In genomic region chr12:118457493-118458408, GRCm38 (mm10) we compare ENCODE assay signal across 8 mouse cellular contexts.
A peak's percentile ranks its signal among the peaks of the same experiment; 100 is the strongest.
DNase-seq lines count a peak whose midpoint lies in the region; ATAC-seq and TF ChIP-seq lines count a peak whose summit lies in the region.

No protein-coding gene starts in this region.

- H3K9ac ChIP-seq in CH12.LX (ENCODE audit: insufficient read depth, low read depth), result no peak overlapping the region
- H3K9ac ChIP-seq in lung, embryonic 14.5 days, result no peak overlapping the region

- dilution Hi-C loops in CH12.LX (cut with MboI; ENCODE audit: extremely low pct_ligation_motif_present, extremely low pct_unique_long_range_greater_than_20kb, low sequenced_read_pairs), result no loop called here

- in situ Hi-C loops in CH12.LX (cut with MboI; ENCODE audit: low pct_ligation_motif_present, low pct_unique_long_range_greater_than_20kb, low sequenced_read_pairs), result loop anchor here (5.0 kb wide), 1 partner anchor 465 kb away; no protein-coding TSS in a partner anchor

- no peak for TF ChIP-seq POLR2A in CH12.LX (IDR thresholded peaks at IDR 0.05; ENCODE audit: low read depth, low read length)

- no peak for DNase-seq in CH12.LX (ENCODE audit: extremely low read depth)
- DNase-seq in brain, adult 2 months (ENCODE audit: low read depth, low spot score), result peak; percentile 69
- DNase-seq in forebrain, embryonic 10.5 days (ENCODE audit: extremely low spot score, low spot score), result peak; percentile 86
- DNase-seq in layer of hippocampus, adult 8-10 months (ENCODE audit: low spot score in 2 of 2), result peak; percentile 11 to 64
- peak; percentile 93 for DNase-seq in lung, embryonic 14.5 days
- peak; percentile 59 for DNase-seq in ovary, postnatal 36 days (ENCODE audit: low spot score)
- peak; percentile 47 for DNase-seq in urinary bladder, postnatal 25 days (ENCODE audit: low spot score)

- no peak overlapping the region for H3K4me3 ChIP-seq in CH12.LX (replicated peaks in 1 of 3; ENCODE audit: low read depth in 2 of 3, low read length in 2 of 3, poor library complexity in 1 of 3)
- peak overlapping the region; percentile 36 for H3K4me3 ChIP-seq in forebrain, embryonic 10.5 days
- peak overlapping the region; percentile 7; the same call in 1 of the 2 replicates for H3K4me3 ChIP-seq in lung, embryonic 14.5 days (ENCODE audit: low read depth, low read length)

- ATAC-seq in hematopoietic stem cell, adult 5-6 weeks (replicated peaks in 1 of 2; ENCODE audit: insufficient read depth in 1 of 2, low FRiP score in 2 of 2, low TSS enrichment in 1 of 2, low read depth in 1 of 2, poor library complexity in 2 of 2, severe bottlenecking in 2 of 2), result peak; percentile 49 to 71
- ATAC-seq in lung, embryonic 14.5 days (ENCODE audit: insufficient read depth), result peak; percentile 92

- no peaks in the 10 kb centered on the region for H3K9me3 ChIP-seq in CH12.LX (replicated peaks; ENCODE audit: low read length)
- no peaks in the 10 kb centered on the region for H3K9me3 ChIP-seq in forebrain, embryonic 10.5 days
- H3K9me3 ChIP-seq in lung, embryonic 14.5 days (ENCODE audit: low read depth, low read length), result no peaks in the 10 kb centered on the region

- H3K36me3 ChIP-seq in CH12.LX (replicated peaks in 1 of 2; ENCODE audit: control insufficient read depth in 1 of 2, insufficient read depth in 1 of 2, low read length in 1 of 2), result no peaks in the 10 kb centered on the region
- H3K36me3 ChIP-seq in forebrain, embryonic 10.5 days (replicated peaks), result no peaks in the 10 kb centered on the region
- H3K36me3 ChIP-seq in lung, embryonic 14.5 days (ENCODE audit: insufficient read depth), result no peaks in the 10 kb centered on the region

- no peak; the same call in none of the 2 replicates for TF ChIP-seq RAD21 in CH12.LX (IDR thresholded peaks at IDR 0.05; ENCODE audit: low read depth, low read length)

- H3K79me2 ChIP-seq in CH12.LX (replicated peaks; ENCODE audit: control insufficient read depth, extremely low read depth, insufficient read depth, poor library complexity, severe bottlenecking), result no peaks in the 10 kb centered on the region

- peak in 1 of 2 experiments; percentile 48; a peak in 2 of 4 replicates for TF ChIP-seq CTCF in CH12.LX (conservative IDR thresholded peaks at IDR 0.05 in 1 of 2, IDR thresholded peaks at IDR 0.05 in 1 of 2; ENCODE audit: low read depth in 2 of 2, low read length in 2 of 2)
- TF ChIP-seq CTCF in lung, embryonic 14.5 days (IDR thresholded peaks at IDR 0.05; ENCODE audit: low read depth), result peak; percentile 83

- TF ChIP-seq EP300 in CH12.LX (IDR thresholded peaks at IDR 0.05; ENCODE audit: low read length), result no peak

- no peaks in the 10 kb centered on the region for H3K27me3 ChIP-seq in CH12.LX (replicated peaks)
- H3K27me3 ChIP-seq in forebrain, embryonic 10.5 days (ENCODE audit: poor library complexity, severe bottlenecking), result peaks cover 60% of the 10 kb centered on the region
- peaks cover 22% of the 10 kb centered on the region for H3K27me3 ChIP-seq in lung, embryonic 14.5 days (ENCODE audit: insufficient read depth, low read length)

- 11% methylated on average over 36 of the region's 36 CpGs for WGBS in forebrain, embryonic 10.5 days
- WGBS in lung, embryonic 14.5 days, result 9% methylated on average over 36 of the region's 36 CpGs

- peak overlapping the region; percentile 5; the same call in 1 of the 2 replicates for H3K4me2 ChIP-seq in CH12.LX (ENCODE audit: insufficient read depth, low read depth, poor library complexity, severe bottlenecking)
- peak overlapping the region; percentile 50 for H3K4me2 ChIP-seq in lung, embryonic 14.5 days

- no peak overlapping the region for H3K27ac ChIP-seq in CH12.LX (ENCODE audit: insufficient read depth, low read depth)
- H3K27ac ChIP-seq in forebrain, embryonic 10.5 days, result no peak overlapping the region
- no peak overlapping the region for H3K27ac ChIP-seq in lung, embryonic 14.5 days (ENCODE audit: low read depth)

- H3K4me1 ChIP-seq in CH12.LX (ENCODE audit: control insufficient read depth in 1 of 2, insufficient read depth in 2 of 2), result no peaks in the 10 kb centered on the region
- peaks cover 40% of the 10 kb centered on the region for H3K4me1 ChIP-seq in forebrain, embryonic 10.5 days
- H3K4me1 ChIP-seq in lung, embryonic 14.5 days (ENCODE audit: insufficient read depth), result no peaks in the 10 kb centered on the region

TF ChIP-seq in CH12.LX, 34 proteins besides CTCF, POLR2A, EP300 and RAD21:
- TF ChIP-seq E2F4 (IDR thresholded peaks at IDR 0.05; ENCODE audit: insufficient replicate concordance, low read depth, low read length) (no peak), SMC3 (IDR thresholded peaks at IDR 0.05; ENCODE audit: low read depth, low read length) (peak; percentile 38)

Comparison
In these comparisons a context has a peak if more than half of its experiments do, and no peak if none do; other contexts are left out.
1. H3K4me3 ChIP-seq: peak in forebrain, embryonic 10.5 days (single experiment) and lung, embryonic 14.5 days (single experiment); none in CH12.LX (0 of 3).